Mouse (Mus musculus) myocyte (in vitro differentiated cells): ENCODE data around the gene Larp4b.

Experiments
- CEBPB ChIP-seq: IDR thresholded peaks from 2 replicates; pipeline ENCODE4 v1.6.1; 2011; ENCODE audit warnings: mild to moderate bottlenecking, moderate library complexity; ENCODE audit not compliant: poor library complexity, insufficient read depth, severe bottlenecking
- E2F4 ChIP-seq: IDR thresholded peaks from one replicate; pipeline ENCODE4 v1.6.1; 2011; ENCODE audit warnings: mild to moderate bottlenecking, control low read depth, moderate library complexity; ENCODE audit not compliant: insufficient read depth
- MAX ChIP-seq: IDR thresholded peaks from one replicate; pipeline ENCODE4 v1.6.1; 2011; ENCODE audit warnings: low read depth, mild to moderate bottlenecking, control low read depth
- POLR2A ChIP-seq: IDR thresholded peaks from one replicate; pipeline ENCODE4 v1.6.1; 2011; ENCODE audit warnings: low read depth, mild to moderate bottlenecking, control low read depth, moderate library complexity; ENCODE audit not compliant: insufficient read length
- POLR2AphosphoS2 ChIP-seq: IDR thresholded peaks from one replicate; pipeline ENCODE4 v1.6.1; 2011; ENCODE audit warnings: low read depth, control low read depth; ENCODE audit not compliant: insufficient read length
- TCF12 ChIP-seq: IDR thresholded peaks from one replicate; pipeline ENCODE4 v1.6.1; 2011; ENCODE audit warnings: mild to moderate bottlenecking, control low read depth; ENCODE audit not compliant: poor library complexity, insufficient read depth, severe bottlenecking
- TCF3 ChIP-seq: IDR thresholded peaks from one replicate; pipeline ENCODE4 v1.6.1; 2011; ENCODE audit warnings: low read depth, control low read depth; ENCODE audit not compliant: insufficient read length
- USF1 ChIP-seq: IDR thresholded peaks from one replicate; pipeline ENCODE4 v1.6.1; 2011; ENCODE audit warnings: low read depth, mild to moderate bottlenecking, control low read depth, moderate library complexity

DNA sequence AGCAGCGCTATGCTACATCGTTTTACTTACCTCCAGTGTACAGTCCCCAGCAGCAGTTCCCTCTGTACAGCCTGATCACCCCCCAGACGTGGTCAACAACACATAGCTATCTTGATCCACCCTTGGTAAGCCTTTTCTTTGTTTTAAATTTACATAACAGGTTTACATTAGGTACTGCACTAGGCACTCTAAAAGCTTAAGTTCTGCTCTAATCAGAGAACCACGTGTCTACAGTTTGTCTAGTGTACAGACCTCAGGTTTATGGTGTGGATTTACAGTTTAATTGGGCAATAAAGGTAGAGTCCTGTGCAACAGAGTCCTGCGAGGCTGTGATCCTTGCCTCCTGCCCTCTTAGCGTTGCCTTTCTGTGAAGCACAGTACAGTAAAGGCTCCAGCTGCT, 57.4 kb downstream of the Larp4b start:
- TF ChIP-seq POLR2AphosphoS2 (no peak), USF1 (no peak), POLR2A (no peak), E2F4 (no peak), TCF12 (no peak), MAX (no peak), CEBPB (no peak), TCF3 (no peak)
